Mouse (Mus musculus): ENCODE data around the gene Cox4i2. TPM values are rescaled to one million over a fixed set of nuclear protein-coding genes. Genes with fewer than 3 reads are reported as not detected.

The Cox4i2 gene
- polyA plus RNA-seq, 1 experiment from 2014 or later, result 27.0 TPM

GRCm38 (mm10) chr2:152804408-152805110 is 50.6 kb downstream of the Cox4i2 start:
- peak; percentile 86 for DNase-seq (ENCODE audit: low spot score)
- peaks cover 26% of the 10 kb centered on the region for H3K4me1 ChIP-seq (ENCODE audit: control insufficient read depth, insufficient read depth, low read length)
- no peaks in the 10 kb centered on the region for H3K27me3 ChIP-seq (replicated peaks; ENCODE audit: control insufficient read depth, insufficient read depth, low read length)
- 11% methylated on average over 6 of the region's 6 CpGs for WGBS
- H3K4me3 ChIP-seq (ENCODE audit: low read depth, low read length), result no peak overlapping the region
- H3K27ac ChIP-seq (replicated peaks; ENCODE audit: low read depth, low read length), result peak overlapping the region; percentile 53
- no peaks in the 10 kb centered on the region for H3K36me3 ChIP-seq (ENCODE audit: control insufficient read depth, insufficient read depth, low read length)
- peak; percentile 92 for ATAC-seq (ENCODE audit: low read depth)
- H3K9ac ChIP-seq (ENCODE audit: low read depth, low read length), result 0 out of 2 replicates have a peak overlapping the region, but pooled peaks have one; percentile 22
- peak overlapping the region; percentile 20; the same call in 1 of the 2 replicates for H3K4me2 ChIP-seq (ENCODE audit: low read depth, low read length)
- H3K9me3 ChIP-seq (ENCODE audit: control insufficient read depth, low read length), result no peaks in the 10 kb centered on the region

GRCm38 (mm10) chr2:152805111-152805490 is 51.1 kb downstream of the Cox4i2 start:
- ATAC-seq (ENCODE audit: low read depth) (no peak), DNase-seq (ENCODE audit: low spot score) (no peak)
- H3K4me1 ChIP-seq (ENCODE audit: control insufficient read depth, insufficient read depth, low read length), result peaks cover 26% of the 10 kb centered on the region
- H3K9me3 ChIP-seq (ENCODE audit: control insufficient read depth, low read length), result no peaks in the 10 kb centered on the region
- H3K36me3 ChIP-seq (ENCODE audit: control insufficient read depth, insufficient read depth, low read length), result no peaks in the 10 kb centered on the region
- peak overlapping the region; percentile 22; the same call in 1 of the 2 replicates for H3K9ac ChIP-seq (ENCODE audit: low read depth, low read length)
- no peak overlapping the region for H3K4me3 ChIP-seq (ENCODE audit: low read depth, low read length)
- 37% methylated on average over 5 of the region's 5 CpGs for WGBS
- H3K27ac ChIP-seq (replicated peaks; ENCODE audit: low read depth, low read length), result peak overlapping the region; percentile 53
- H3K27me3 ChIP-seq (replicated peaks; ENCODE audit: control insufficient read depth, insufficient read depth, low read length), result no peaks in the 10 kb centered on the region
- H3K4me2 ChIP-seq (ENCODE audit: low read depth, low read length), result peak overlapping the region; percentile 20; the same call in 1 of the 2 replicates

GRCm38 (mm10) chr2:152806037-152806436 is 52.1 kb downstream of the Cox4i2 start:
- DNase-seq (ENCODE audit: low spot score) (no peak), ATAC-seq (ENCODE audit: low read depth) (no peak)
- Histone ChIP-seq H3K9ac (ENCODE audit: low read depth, low read length) (no peak overlapping the region), H3K4me1 (ENCODE audit: control insufficient read depth, insufficient read depth, low read length) (peaks cover 26% of the 10 kb centered on the region), H3K27ac (replicated peaks; ENCODE audit: low read depth, low read length) (peak overlapping the region; percentile 39; the same call in 1 of the 2 replicates), H3K9me3 (ENCODE audit: control insufficient read depth, low read length) (no peaks in the 10 kb centered on the region), H3K4me3 (ENCODE audit: low read depth, low read length) (no peak overlapping the region), H3K36me3 (ENCODE audit: control insufficient read depth, insufficient read depth, low read length) (no peaks in the 10 kb centered on the region), H3K27me3 (replicated peaks; ENCODE audit: control insufficient read depth, insufficient read depth, low read length) (no peaks in the 10 kb centered on the region), H3K4me2 (ENCODE audit: low read depth, low read length) (no peak overlapping the region)
- WGBS, result 68% methylated on average over 2 of the region's 2 CpGs

GRCm38 (mm10) chr2:152808178-152808577 is 54.2 kb downstream of the Cox4i2 start:
- H3K9ac ChIP-seq (ENCODE audit: low read depth, low read length), result no peak overlapping the region
- ATAC-seq (ENCODE audit: low read depth), result no peak
- no peak overlapping the region for H3K27ac ChIP-seq (replicated peaks; ENCODE audit: low read depth, low read length)
- H3K27me3 ChIP-seq (replicated peaks; ENCODE audit: control insufficient read depth, insufficient read depth, low read length), result no peaks in the 10 kb centered on the region
- H3K36me3 ChIP-seq (ENCODE audit: control insufficient read depth, insufficient read depth, low read length), result no peaks in the 10 kb centered on the region
- peaks cover 22% of the 10 kb centered on the region for H3K4me1 ChIP-seq (ENCODE audit: control insufficient read depth, insufficient read depth, low read length)
- 76% methylated on average over 3 of the region's 3 CpGs for WGBS
- H3K9me3 ChIP-seq (ENCODE audit: control insufficient read depth, low read length), result no peaks in the 10 kb centered on the region
- H3K4me3 ChIP-seq (ENCODE audit: low read depth, low read length), result no peak overlapping the region
- no peak for DNase-seq (ENCODE audit: low spot score)
- no peak overlapping the region for H3K4me2 ChIP-seq (ENCODE audit: low read depth, low read length)

GRCm38 (mm10) chr2:152810158-152810941 is 56.4 kb downstream of the Cox4i2 start:
- no peak overlapping the region for H3K27ac ChIP-seq (replicated peaks; ENCODE audit: low read depth, low read length)
- no peak overlapping the region for H3K9ac ChIP-seq (ENCODE audit: low read depth, low read length)
- DNase-seq (ENCODE audit: low spot score), result no peak
- H3K36me3 ChIP-seq (ENCODE audit: control insufficient read depth, insufficient read depth, low read length), result no peaks in the 10 kb centered on the region
- H3K9me3 ChIP-seq (ENCODE audit: control insufficient read depth, low read length), result no peaks in the 10 kb centered on the region
- ATAC-seq (ENCODE audit: low read depth), result no peak
- 79% methylated on average over 5 of the region's 5 CpGs for WGBS
- peaks cover 7% of the 10 kb centered on the region; the same call in 1 of the 2 replicates for H3K4me1 ChIP-seq (ENCODE audit: control insufficient read depth, insufficient read depth, low read length)
- no peak overlapping the region for H3K4me2 ChIP-seq (ENCODE audit: low read depth, low read length)
- no peaks in the 10 kb centered on the region for H3K27me3 ChIP-seq (replicated peaks; ENCODE audit: control insufficient read depth, insufficient read depth, low read length)
- H3K4me3 ChIP-seq (ENCODE audit: low read depth, low read length), result no peak overlapping the region

- H3K27me3 ChIP-seq (replicated peaks; ENCODE audit: control insufficient read depth, insufficient read depth, low read length), result no peaks in the 10 kb centered on the region
- no peak overlapping the region for H3K4me3 ChIP-seq (ENCODE audit: low read depth, low read length)
- H3K9ac ChIP-seq (ENCODE audit: low read depth, low read length), result no peak overlapping the region
- H3K9me3 ChIP-seq (ENCODE audit: control insufficient read depth, low read length), result no peaks in the 10 kb centered on the region
- H3K36me3 ChIP-seq (ENCODE audit: control insufficient read depth, insufficient read depth, low read length), result peaks cover 4% of the 10 kb centered on the region; the same call in 1 of the 2 replicates
- ATAC-seq (ENCODE audit: low read depth) (no peak), DNase-seq (ENCODE audit: low spot score) (no peak)
- H3K27ac ChIP-seq (replicated peaks; ENCODE audit: low read depth, low read length), result no peak overlapping the region
- peaks cover 2% of the 10 kb centered on the region; the same call in 1 of the 2 replicates for H3K4me1 ChIP-seq (ENCODE audit: control insufficient read depth, insufficient read depth, low read length)
- WGBS, result 36% methylated on average over 3 of the region's 3 CpGs
- H3K4me2 ChIP-seq (ENCODE audit: low read depth, low read length), result no peak overlapping the region
These were observed 57.6 kb downstream of the Cox4i2 start for GRCm38 (mm10) chr2:152811336-152812165.

- WGBS, result 91% methylated on average over 1 of the region's 1 CpGs
- H3K4me3 ChIP-seq (ENCODE audit: low read depth, low read length), result no peak overlapping the region
These were observed 59.3 kb downstream of the Cox4i2 start for GRCm38 (mm10) chr2:152813232-152813631.

GRCm38 (mm10) chr2:152814213-152814874 is 60.4 kb downstream of the Cox4i2 start:
- H3K9ac ChIP-seq (ENCODE audit: low read depth, low read length), result no peak overlapping the region
- peaks cover 9% of the 10 kb centered on the region for H3K36me3 ChIP-seq (ENCODE audit: control insufficient read depth, insufficient read depth, low read length)
- H3K4me2 ChIP-seq (ENCODE audit: low read depth, low read length), result no peak overlapping the region
- H3K27me3 ChIP-seq (replicated peaks; ENCODE audit: control insufficient read depth, insufficient read depth, low read length), result no peaks in the 10 kb centered on the region
- DNase-seq (ENCODE audit: low spot score) (no peak), ATAC-seq (ENCODE audit: low read depth) (no peak)
- H3K4me3 ChIP-seq (ENCODE audit: low read depth, low read length), result no peak overlapping the region
- no peaks in the 10 kb centered on the region for H3K9me3 ChIP-seq (ENCODE audit: control insufficient read depth, low read length)
- peaks cover 14% of the 10 kb centered on the region for H3K4me1 ChIP-seq (ENCODE audit: control insufficient read depth, insufficient read depth, low read length)
- no peak overlapping the region for H3K27ac ChIP-seq (replicated peaks; ENCODE audit: low read depth, low read length)
- WGBS, result 88% methylated on average over 6 of the region's 6 CpGs

More at GRCm38 (mm10) chr2:152813232-152813631, 59.3 kb downstream of the Cox4i2 start:
- no peak for ATAC-seq (ENCODE audit: low read depth)
- H3K36me3 ChIP-seq (ENCODE audit: control insufficient read depth, insufficient read depth, low read length), result peaks cover 4% of the 10 kb centered on the region; the same call in 1 of the 2 replicates
- peaks cover 13% of the 10 kb centered on the region for H3K4me1 ChIP-seq (ENCODE audit: control insufficient read depth, insufficient read depth, low read length)
- no peak overlapping the region for H3K9ac ChIP-seq (ENCODE audit: low read depth, low read length)
- no peaks in the 10 kb centered on the region for H3K9me3 ChIP-seq (ENCODE audit: control insufficient read depth, low read length)
- H3K27ac ChIP-seq (replicated peaks; ENCODE audit: low read depth, low read length), result no peak overlapping the region
- no peak overlapping the region for H3K4me2 ChIP-seq (ENCODE audit: low read depth, low read length)
- DNase-seq (ENCODE audit: low spot score), result no peak
- H3K27me3 ChIP-seq (replicated peaks; ENCODE audit: control insufficient read depth, insufficient read depth, low read length), result no peaks in the 10 kb centered on the region
